Mouse (Mus musculus) thymus, postnatal 14 days (tissue): ENCODE data around the gene Nkx1-2.

Source experiments
- DNase-seq: peaks from one replicate; pipeline ENCODE4 v3.0.0; 2021

Nkx1-2 gene

DNA sequence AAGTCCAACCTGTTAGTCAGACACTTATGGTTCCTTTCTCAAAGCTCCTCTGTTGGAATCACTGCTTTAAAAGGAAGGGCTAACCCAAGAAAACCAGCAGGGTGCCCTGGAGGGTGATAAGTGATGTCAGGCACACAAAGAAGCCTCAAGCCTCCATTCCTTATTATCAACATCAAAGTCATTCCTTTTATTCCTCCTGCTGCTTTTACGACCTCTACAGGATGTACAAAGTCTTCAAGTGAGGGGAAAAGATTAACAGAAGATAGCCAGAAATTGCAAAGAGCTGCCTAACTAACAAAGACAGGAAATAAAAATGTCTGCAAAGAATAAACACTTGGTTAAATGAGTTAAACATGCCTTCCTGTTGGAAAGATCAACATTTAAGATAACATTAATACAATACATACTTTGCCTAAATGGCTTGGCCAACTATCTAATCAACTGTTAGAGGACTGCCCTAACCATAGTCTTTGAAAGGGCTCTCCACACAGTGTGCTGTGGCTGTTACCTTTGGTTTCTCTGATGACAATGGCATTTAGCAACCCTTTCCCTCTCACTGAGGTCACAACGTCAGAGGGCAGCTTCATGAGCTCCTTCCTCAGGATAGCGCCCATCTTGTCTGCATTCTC lies 40.2 kb downstream of the Nkx1-2 start:
- DNase-seq: no peak

DNA sequence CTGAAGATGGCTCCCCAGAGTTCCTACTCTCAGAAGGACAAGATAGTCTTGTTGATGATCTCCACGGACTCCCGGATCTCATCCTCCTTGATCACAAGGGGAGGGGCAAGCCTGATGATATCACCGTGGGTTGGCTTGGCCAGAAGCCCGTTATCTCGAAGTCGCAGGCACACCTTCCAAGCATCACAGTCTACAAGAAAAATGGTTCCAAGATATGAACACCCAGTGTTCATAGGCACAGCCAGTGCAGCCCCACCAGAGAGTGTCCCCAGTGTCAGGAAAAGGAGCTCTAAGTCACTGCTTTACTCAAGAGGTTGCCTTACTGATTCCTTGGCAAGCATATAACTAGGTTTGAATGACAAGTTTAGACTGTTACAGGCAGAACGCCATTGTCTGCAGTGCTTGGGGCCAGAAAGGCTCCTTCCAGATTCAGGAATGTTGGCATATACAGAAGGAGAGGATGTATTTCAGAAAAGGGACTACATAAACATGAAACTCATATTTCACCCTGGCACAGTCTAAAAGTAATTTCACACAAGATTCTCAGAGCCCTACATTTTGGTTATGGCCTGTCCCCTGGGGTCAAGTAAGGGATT lies 41.2 kb downstream of the Nkx1-2 start:
- peak; percentile 9 for DNase-seq

DNA sequence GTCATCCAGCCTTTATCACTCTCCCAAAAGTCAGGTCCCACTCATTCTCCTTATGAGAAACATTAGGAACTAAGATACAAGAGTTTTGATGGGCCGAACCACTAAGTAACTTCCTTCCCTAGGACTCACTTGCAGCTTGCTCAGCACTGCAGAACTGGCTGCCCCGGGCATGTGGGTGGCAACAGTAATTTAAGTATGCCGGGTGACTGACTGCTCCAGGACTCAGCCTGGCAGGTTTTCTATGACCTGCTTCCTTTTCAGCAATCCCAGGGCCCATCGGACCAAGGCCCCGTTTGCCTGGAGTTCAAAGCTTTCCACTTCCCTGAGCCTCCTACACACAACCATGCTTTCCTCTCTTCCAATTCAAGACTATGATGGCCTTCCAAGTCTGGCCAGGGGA lies 42.9 kb downstream of the Nkx1-2 start:
- DNase-seq: no peak

DNA sequence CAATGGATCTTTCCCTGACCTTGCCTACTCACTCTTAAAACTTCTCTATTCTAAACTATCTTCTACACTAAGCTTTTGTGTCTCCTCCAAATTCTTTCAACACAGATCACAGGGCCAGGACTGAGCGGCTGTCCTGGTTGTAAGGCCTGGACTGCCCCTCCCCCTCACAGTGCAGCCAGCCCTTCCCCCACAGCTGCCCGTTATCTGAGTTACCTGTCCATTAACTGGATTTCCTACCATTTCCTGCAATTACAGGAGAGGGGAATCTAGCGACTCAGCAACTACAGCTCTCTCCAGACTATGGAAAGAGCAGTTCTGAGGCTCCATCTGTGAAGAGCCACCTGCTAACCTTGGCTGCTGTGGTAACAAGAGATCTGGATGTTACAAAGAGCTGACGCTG lies 43.5 kb downstream of the Nkx1-2 start:
- no peak for DNase-seq

DNA sequence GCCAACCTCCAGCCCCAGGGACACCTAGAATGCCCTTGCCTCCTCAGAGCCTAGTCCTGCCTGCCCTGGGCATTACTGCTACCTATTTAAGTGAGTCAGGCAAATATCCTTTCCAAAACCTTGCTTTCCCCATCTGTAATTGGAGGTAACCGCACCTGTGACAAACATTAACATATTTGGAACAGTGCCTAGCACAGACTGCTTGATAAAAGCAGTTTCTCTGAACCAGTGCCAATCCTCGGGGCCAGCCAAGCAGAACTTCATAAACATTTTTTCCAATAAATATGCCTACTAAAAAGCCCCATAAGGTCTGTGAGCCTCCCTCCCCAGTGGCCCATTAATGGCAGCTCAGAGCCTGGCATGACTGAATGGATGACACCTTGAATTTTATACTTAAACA lies 45.3 kb downstream of the Nkx1-2 start:
- no peak for DNase-seq

DNA sequence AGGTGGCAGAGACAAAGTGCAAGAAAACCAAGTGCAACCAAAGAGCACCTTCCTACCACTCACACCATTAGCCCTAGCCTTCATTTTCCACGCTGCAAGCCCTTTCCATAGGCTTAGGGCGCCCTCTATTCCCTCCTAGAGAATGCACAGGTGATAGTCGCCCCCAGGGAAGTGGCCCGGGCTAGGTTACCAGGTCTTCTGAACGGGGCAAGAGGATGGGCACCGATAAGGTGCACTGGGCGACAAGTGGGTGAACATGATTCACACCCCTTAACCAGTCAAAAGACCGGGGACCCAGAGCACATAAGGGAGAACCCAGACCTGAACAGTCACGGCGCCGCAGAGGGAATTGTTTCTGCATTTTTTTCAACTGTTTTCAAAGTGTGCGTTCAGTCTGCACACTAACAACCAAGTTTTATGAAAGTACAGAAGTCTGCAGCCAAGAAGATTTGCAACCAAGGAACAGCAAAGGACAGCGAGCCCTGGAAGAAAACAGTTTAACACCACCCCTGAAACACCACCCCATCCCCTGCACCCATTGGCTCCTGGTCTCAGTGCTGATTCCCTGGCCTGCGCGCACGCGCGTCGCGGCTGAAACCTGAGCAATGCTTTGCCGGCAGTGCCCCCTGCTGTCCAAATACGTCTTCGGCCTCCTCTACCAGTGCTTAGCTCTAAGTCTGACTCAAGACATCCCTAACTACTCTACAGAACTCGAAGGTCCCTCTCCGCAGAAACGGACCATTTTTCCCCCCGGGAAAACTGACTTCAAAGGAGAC lies 47.9 kb downstream of the Nkx1-2 start:
- DNase-seq: peak; percentile 97

DNA sequence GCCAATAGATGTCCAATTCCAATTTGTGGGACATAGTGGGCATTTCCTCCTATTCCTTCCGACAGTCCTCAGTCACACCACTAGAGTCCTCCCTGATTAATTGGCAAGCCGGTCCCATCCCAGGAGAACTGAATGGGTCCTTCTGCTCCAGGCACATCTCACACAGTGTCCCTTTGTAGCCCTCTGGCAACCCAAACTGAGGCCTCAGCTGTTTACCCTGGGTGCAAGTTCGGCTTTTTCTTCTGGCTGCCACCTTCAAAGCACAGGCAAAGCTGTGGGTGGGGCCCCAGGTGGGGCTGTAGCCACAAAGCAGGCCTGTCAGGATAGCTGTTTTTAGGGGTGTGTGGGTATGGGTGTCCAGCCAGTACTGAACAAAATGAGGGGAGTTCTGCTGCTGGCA lies 52.3 kb downstream of the Nkx1-2 start:
- no peak for DNase-seq
